Mouse (Mus musculus): Measurements from ENCODE around the gene Park7. TPM values are rescaled to one million over a fixed set of nuclear protein-coding genes. Genes with fewer than 3 reads are reported as not detected.

Park7 gene
- total and polyA plus RNA-seq, 3 experiments, result 438 to 480 TPM; not detected in 1

DNA sequence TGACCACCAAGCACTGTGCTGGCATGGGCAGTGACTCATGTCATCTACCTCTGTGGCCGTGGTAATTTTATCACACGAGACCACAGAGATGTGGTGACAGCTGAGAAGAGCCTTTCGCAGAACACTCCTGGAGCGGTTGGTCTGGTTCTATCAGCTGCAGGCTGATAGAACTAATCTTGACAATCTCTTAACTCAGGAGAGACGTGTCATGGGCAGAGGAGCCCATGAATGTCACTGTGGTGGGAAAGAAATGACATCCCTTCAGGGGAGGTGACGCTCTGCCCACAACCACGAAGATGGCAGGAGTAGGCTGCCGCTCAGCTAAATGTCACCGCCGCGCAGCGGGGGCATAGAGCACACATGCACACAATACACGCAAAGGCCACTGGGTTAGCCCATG lies 10.1 kb upstream of the Park7 start:
- TF ChIP-seq RAD21 (IDR thresholded peaks at IDR 0.05; ENCODE audit: low read depth, low read length) (no peak), GATA1 (IDR thresholded peaks at IDR 0.05; ENCODE audit: low read depth, low read length) (peak; percentile 52; the same call in 1 of the 2 replicates), KAT2A (conservative IDR thresholded peaks at IDR 0.05; ENCODE audit: low read depth, low read length) (no peak), ZNF384 (IDR thresholded peaks at IDR 0.05; ENCODE audit: low read depth, low read length) (no peak; the same call in 1 of the 2 replicates), POLR2AphosphoS5 (IDR thresholded peaks at IDR 0.05; ENCODE audit: borderline replicate concordance, low read depth, low read length) (no peak), TBP (IDR thresholded peaks at IDR 0.05; ENCODE audit: low read depth, low read length) (no peak), EP300 (IDR thresholded peaks at IDR 0.05; ENCODE audit: low read depth in 1 of 2, low read length in 2 of 2) (peak in 1 of 2 experiments; percentile 48; a peak in 2 of 4 replicates), JUND (IDR thresholded peaks at IDR 0.05; ENCODE audit: low read depth, low read length) (no peak), ETS1 (IDR thresholded peaks at IDR 0.05; ENCODE audit: low read depth, low read length) (peak; percentile 69), ZC3H11A (IDR thresholded peaks at IDR 0.05; ENCODE audit: low read depth, low read length) (no peak), HCFC1 (IDR thresholded peaks at IDR 0.05; ENCODE audit: low read depth, low read length) (no peak), RCOR1 (IDR thresholded peaks at IDR 0.05; ENCODE audit: low read depth, low read length) (no peak; the same call in 1 of the 2 replicates), CTCF (IDR thresholded peaks at IDR 0.05 in 2 of 3, conservative IDR thresholded peaks at IDR 0.05 in 1 of 3; ENCODE audit: control insufficient read depth in 1 of 3, insufficient read depth in 1 of 3, low read depth in 2 of 3, low read length in 3 of 3, poor library complexity in 1 of 3, severe bottlenecking in 1 of 3) (no peak), SMC3 (IDR thresholded peaks at IDR 0.05; ENCODE audit: low read depth, low read length) (no peak), TCF12 (IDR thresholded peaks at IDR 0.05; ENCODE audit: low read depth, low read length) (peak; percentile 40; the same call in 1 of the 2 replicates), BHLHE40 (IDR thresholded peaks at IDR 0.05; ENCODE audit: borderline replicate concordance, low read depth, low read length) (no peak), CHD2 (IDR thresholded peaks at IDR 0.05; ENCODE audit: low read length) (no peak), MXI1 (IDR thresholded peaks at IDR 0.05; ENCODE audit: low read depth, low read length) (peak; percentile 45; the same call in 1 of the 2 replicates), MAZ (IDR thresholded peaks at IDR 0.05; ENCODE audit: low read depth, low read length) (0 out of 2 replicates have a peak, but pooled peaks have one; percentile 39), NELFE (IDR thresholded peaks at IDR 0.05; ENCODE audit: low read depth, low read length) (no peak), MYB (IDR thresholded peaks at IDR 0.05; ENCODE audit: low read depth, low read length) (no peak), UBTF (IDR thresholded peaks at IDR 0.05; ENCODE audit: borderline replicate concordance, insufficient read depth, low read depth, low read length) (no peak), TAL1 (IDR thresholded peaks at IDR 0.05; ENCODE audit: low read length) (peak; percentile 29; the same call in 1 of the 2 replicates)
- Histone ChIP-seq H3K27ac (ENCODE audit: control insufficient read depth, low read depth, low read length) (no peak overlapping the region), H3K9ac (ENCODE audit: control insufficient read depth, low read depth, low read length, poor library complexity, severe bottlenecking) (peak overlapping the region; percentile 47), H3K36me3 (ENCODE audit: control insufficient read depth in 1 of 2, insufficient read depth in 2 of 2, low read length in 2 of 2) (no peaks in the 10 kb centered on the region), H3K27me3 (ENCODE audit: control insufficient read depth in 1 of 2, insufficient read depth in 2 of 2, low read length in 2 of 2) (peaks cover 0 to 6% of the 10 kb centered on the region in 2 experiments; a peak in 3 of 4 replicates), H3K4me1 (ENCODE audit: control insufficient read depth in 1 of 2, insufficient read depth in 2 of 2, low read length in 2 of 2) (peaks cover 2 to 10% of the 10 kb centered on the region in 2 experiments), H3K9me3 (replicated peaks; ENCODE audit: insufficient read depth, low read length) (no peaks in the 10 kb centered on the region), H3K79me2 (ENCODE audit: control insufficient read depth, insufficient read depth, low read length, poor library complexity) (no peaks in the 10 kb centered on the region), H3K4me3 (ENCODE audit: control insufficient read depth in 1 of 2, insufficient read depth in 1 of 2, low read depth in 2 of 2, low read length in 2 of 2) (peak overlapping the region; percentile 62 to 72)
- DNase-seq (ENCODE audit: low read depth, low spot score), result peak; percentile 32
